Mouse (Mus musculus): ENCODE measurements around the gene Sos1.

DNA sequence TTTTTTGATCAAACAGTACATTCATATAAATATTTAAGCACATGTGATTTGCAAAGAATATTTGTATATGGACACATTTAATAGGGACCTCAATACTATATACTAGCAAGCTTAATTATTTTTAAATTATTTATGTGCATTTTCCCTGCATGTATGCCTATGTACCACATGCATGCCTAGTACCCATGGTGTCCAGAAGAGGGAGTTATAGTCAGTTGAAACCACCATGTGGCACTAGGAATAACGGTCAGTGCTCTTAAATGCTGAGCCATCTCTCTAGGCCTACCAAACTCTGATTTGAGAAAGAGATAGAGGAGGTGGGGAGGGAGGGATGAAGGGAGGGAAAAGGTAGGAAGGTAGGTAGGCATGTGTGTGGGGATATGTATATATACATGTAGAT lies 69.1 kb downstream of the Sos1 start:
- no peak for TF ChIP-seq EP300 (IDR thresholded peaks at IDR 0.05; ENCODE audit: low read length)
- no peak for TF ChIP-seq POLR2A (IDR thresholded peaks at IDR 0.05; ENCODE audit: low read depth, low read length)
- TF ChIP-seq CHD1 (IDR thresholded peaks at IDR 0.05; ENCODE audit: low read depth, low read length) = no peak
- no peak for TF ChIP-seq ZC3H11A (IDR thresholded peaks at IDR 0.05; ENCODE audit: low read depth, low read length)
- no peak for TF ChIP-seq POLR2AphosphoS2 (IDR thresholded peaks at IDR 0.05; ENCODE audit: low read depth, low read length)
- TF ChIP-seq CTCF (conservative IDR thresholded peaks at IDR 0.05 in 1 of 2, IDR thresholded peaks at IDR 0.05 in 1 of 2; ENCODE audit: low read depth in 2 of 2, low read length in 2 of 2) = peak in 1 of 2 experiments; percentile 50; a peak in 2 of 4 replicates
- no peak for TF ChIP-seq CHD2 (IDR thresholded peaks at IDR 0.05; ENCODE audit: low read length)

Measured in CH12.LX (cell line).